Mouse (Mus musculus): ENCODE measurements around the gene C130050O18Rik.

GRCm38 (mm10) chr5:139409412-139409811, 4.3 kb downstream of the C130050O18Rik start:
- TF ChIP-seq CTCF (IDR thresholded peaks at IDR 0.05; ENCODE audit: low read depth, low read length) = no peak
- no peak for TF ChIP-seq POLR2A (IDR thresholded peaks at IDR 0.05; ENCODE audit: extremely low read depth, insufficient read depth, low read length)
